Mouse (Mus musculus) mouse trophoblast stem cell (cell line): Measurements from ENCODE around the gene Heatr5a.

Experiments
- in situ Hi-C, 2 experiments: fragments of 300-500 bp; cut with MseI, MboI; formaldehyde crosslinking; loops; 2 replicates in 1 of 2; 3 replicates in 1 of 2; pipeline ENCODE4 v1.15.1; 2025

The Heatr5a gene

GRCm38 (mm10) chr12:51972269-51973065 is 1.3 kb upstream of the Heatr5a start:
- in situ Hi-C loops, result no loop called here

GRCm38 (mm10) chr12:51970352-51971069 is 610 bp downstream of the Heatr5a start:
- in situ Hi-C loops, result no loop called here

- in situ Hi-C loops, result no loop called here
Measured at GRCm38 (mm10) chr12:51969876-51970275, 1.2 kb downstream of the Heatr5a start.

GRCm38 (mm10) chr12:51969092-51969491 is 2.0 kb downstream of the Heatr5a start:
- in situ Hi-C loops, result no loop called here

- in situ Hi-C loops, result no loop called here
Measured at GRCm38 (mm10) chr12:51967915-51968595, 3.1 kb downstream of the Heatr5a start.

- in situ Hi-C loops, result no loop called here
Measured at GRCm38 (mm10) chr12:51957626-51958025, 13.5 kb downstream of the Heatr5a start.

GRCm38 (mm10) chr12:51952309-51952708 is 18.8 kb downstream of the Heatr5a start:
- in situ Hi-C loops, result no loop called here

- in situ Hi-C loops, result no loop called here
Measured at GRCm38 (mm10) chr12:51947498-51947945, 23.6 kb downstream of the Heatr5a start.

GRCm38 (mm10) chr12:51945331-51945730 is 25.8 kb downstream of the Heatr5a start:
- in situ Hi-C loops, result no loop called here

GRCm38 (mm10) chr12:51939848-51940247 is 31.3 kb downstream of the Heatr5a start:
- in situ Hi-C loops, result no loop called here

GRCm38 (mm10) chr12:51937938-51938337 is 33.2 kb downstream of the Heatr5a start:
- in situ Hi-C loops, result no loop called here

- in situ Hi-C loops, result no loop called here
Measured at GRCm38 (mm10) chr12:51929630-51930029, 41.5 kb downstream of the Heatr5a start.

GRCm38 (mm10) chr12:51917191-51917590 is 53.9 kb downstream of the Heatr5a start:
- in situ Hi-C loops, result no loop called here

- in situ Hi-C loops, result no loop called here
Measured at GRCm38 (mm10) chr12:51914903-51915670, 56.0 kb downstream of the Heatr5a start.

- in situ Hi-C loops, result no loop called here
Measured at GRCm38 (mm10) chr12:51909202-51909601, 61.9 kb downstream of the Heatr5a start.

GRCm38 (mm10) chr12:51907543-51907942 is 63.6 kb downstream of the Heatr5a start:
- in situ Hi-C loops, result no loop called here

- in situ Hi-C loops, result no loop called here
Measured at GRCm38 (mm10) chr12:51900551-51900950, 70.6 kb downstream of the Heatr5a start.

- in situ Hi-C loops, result no loop called here
Measured at GRCm38 (mm10) chr12:51896901-51897300, 74.2 kb downstream of the Heatr5a start.

GRCm38 (mm10) chr12:51888609-51889008 is 82.5 kb downstream of the Heatr5a start:
- in situ Hi-C loops, result no loop called here

GRCm38 (mm10) chr12:51887301-51888290 is 83.5 kb downstream of the Heatr5a start:
- in situ Hi-C loops, result no loop called here
